Comparison of ENCODE assay signal across 13 mouse cellular contexts in genomic region chr4:32864867-32865242, GRCm38 (mm10).
DNase-seq lines count a peak whose midpoint lies in the region; ATAC-seq and TF ChIP-seq lines count a peak whose summit lies in the region.
"Had no signal": no experiment of that assay in that cellular context is flagged by ENCODE, and none has a peak within 500 bp of the region (broad histone marks: within the 10 kb centered on the region; RNA-seq: fewer than 3 reads in every experiment).

No protein-coding gene starts in this region.

- H3K4me3 ChIP-seq in forebrain, embryonic 10.5 days: 0 out of 2 replicates have a peak overlapping the region, but pooled peaks have one; percentile 24
- no peak overlapping the region for H3K4me3 ChIP-seq in forebrain, embryonic 11.5 days (ENCODE audit: low read depth, low read length)
- no peak overlapping the region for H3K4me3 ChIP-seq in neural tube, embryonic 11.5 days (ENCODE audit: low read depth, low read length)
- no peak overlapping the region for H3K4me3 ChIP-seq in midbrain, embryonic 10.5 days
- peak overlapping the region; percentile 48; the same call in 1 of the 2 replicates for H3K4me3 ChIP-seq in olfactory bulb, adult 2 months (ENCODE audit: insufficient read depth, low read depth, low read length)
- H3K4me3 ChIP-seq: heart, adult 2 months; megakaryocyte, embryonic 14.5 days had no signal

- peaks cover 49% of the 10 kb centered on the region for H3K4me1 ChIP-seq in forebrain, embryonic 10.5 days
- peaks cover 30% of the 10 kb centered on the region for H3K4me1 ChIP-seq in forebrain, embryonic 11.5 days (replicated peaks; ENCODE audit: control insufficient read depth, insufficient read depth, low read length)
- H3K4me1 ChIP-seq in neural tube, embryonic 11.5 days (ENCODE audit: control insufficient read depth, insufficient read depth, low read length): peaks cover 29% of the 10 kb centered on the region
- peaks cover 52% of the 10 kb centered on the region for H3K4me1 ChIP-seq in midbrain, embryonic 10.5 days
- peaks cover 36% of the 10 kb centered on the region for H3K4me1 ChIP-seq in olfactory bulb, adult 2 months (ENCODE audit: control insufficient read depth, insufficient read depth, low read length)

- DNase-seq in forebrain, embryonic 10.5 days (ENCODE audit: extremely low spot score, low spot score): no peak
- DNase-seq in forebrain, embryonic 11.5 days (ENCODE audit: low spot score): no peak
- no peak for DNase-seq in neural tube, embryonic 11.5 days (ENCODE audit: low spot score)
- no peak for DNase-seq in neural tube, embryonic 10.5 days (ENCODE audit: extremely low spot score, low spot score)
- DNase-seq in midbrain, embryonic 10.5 days (ENCODE audit: low spot score): no peak
- DNase-seq in gastrocnemius, postnatal 25 days: no peak
- no peak for DNase-seq in spleen, postnatal 14 days (ENCODE audit: low spot score in 2 of 2)
- DNase-seq: cerebellum, adult 11-12 months; heart, adult 2 months; lung, embryonic 14.5 days; spleen, adult 18-20 months had no signal

- WGBS in forebrain, embryonic 10.5 days: 93% methylated on average over 6 of the region's 6 CpGs
- WGBS in forebrain, embryonic 11.5 days: 92% methylated on average over 6 of the region's 6 CpGs
- WGBS in neural tube, embryonic 11.5 days: 89% methylated on average over 6 of the region's 6 CpGs
- 93% methylated on average over 6 of the region's 6 CpGs for WGBS in midbrain, embryonic 10.5 days
- WGBS in olfactory bulb, adult 2 months: 79% methylated on average over 6 of the region's 6 CpGs

- peaks cover 70% of the 10 kb centered on the region for H3K27me3 ChIP-seq in forebrain, embryonic 10.5 days (ENCODE audit: poor library complexity, severe bottlenecking)
- peaks cover 5% of the 10 kb centered on the region; the same call in 1 of the 2 replicates for H3K27me3 ChIP-seq in forebrain, embryonic 11.5 days (ENCODE audit: control insufficient read depth, insufficient read depth, low read length)
- no peaks in the 10 kb centered on the region for H3K27me3 ChIP-seq in neural tube, embryonic 11.5 days (ENCODE audit: control insufficient read depth, insufficient read depth, low read length)
- H3K27me3 ChIP-seq in midbrain, embryonic 10.5 days (ENCODE audit: low read depth, poor library complexity, severe bottlenecking): no peaks in the 10 kb centered on the region

- TF ChIP-seq CTCF in olfactory bulb, adult 2 months (IDR thresholded peaks at IDR 0.05; ENCODE audit: insufficient read depth, low read depth, low read length): no peak

- no peak for ATAC-seq in forebrain, embryonic 11.5 days (replicated peaks; ENCODE audit: low FRiP score)
- ATAC-seq in neural tube, embryonic 11.5 days (ENCODE audit: insufficient read depth, low FRiP score, low TSS enrichment): no peak

- no peak for TF ChIP-seq POLR2A in olfactory bulb, adult 2 months (IDR thresholded peaks at IDR 0.05; ENCODE audit: insufficient read depth, low read depth, low read length)

- no peaks in the 10 kb centered on the region for H3K9me3 ChIP-seq in forebrain, embryonic 10.5 days
- H3K9me3 ChIP-seq in forebrain, embryonic 11.5 days (ENCODE audit: control insufficient read depth, low read length): no peaks in the 10 kb centered on the region
- H3K9me3 ChIP-seq in neural tube, embryonic 11.5 days (ENCODE audit: control insufficient read depth, low read length): no peaks in the 10 kb centered on the region
- no peaks in the 10 kb centered on the region for H3K9me3 ChIP-seq in midbrain, embryonic 10.5 days (replicated peaks)
- H3K9me3 ChIP-seq: megakaryocyte, embryonic 14.5 days had no signal

- no peak overlapping the region for H3K27ac ChIP-seq in forebrain, embryonic 10.5 days
- H3K27ac ChIP-seq in forebrain, embryonic 11.5 days (ENCODE audit: low read depth, low read length): no peak overlapping the region
- no peak overlapping the region for H3K27ac ChIP-seq in neural tube, embryonic 11.5 days (ENCODE audit: low read depth, low read length)
- H3K27ac ChIP-seq in midbrain, embryonic 10.5 days (replicated peaks): peak overlapping the region; percentile 81
- peak overlapping the region; percentile 70 for H3K27ac ChIP-seq in olfactory bulb, adult 2 months (ENCODE audit: insufficient read depth, low read depth, low read length)
- H3K27ac ChIP-seq: heart, adult 2 months had no signal

- H3K9ac ChIP-seq in forebrain, embryonic 11.5 days (ENCODE audit: low read length): no peak overlapping the region
- H3K9ac ChIP-seq in neural tube, embryonic 11.5 days (ENCODE audit: low read length): peak overlapping the region; percentile 5
- H3K9ac ChIP-seq: lung, embryonic 14.5 days had no signal

- H3K36me3 ChIP-seq in forebrain, embryonic 10.5 days (replicated peaks): no peaks in the 10 kb centered on the region
- H3K36me3 ChIP-seq in forebrain, embryonic 11.5 days (ENCODE audit: control insufficient read depth, insufficient read depth, low read length): no peaks in the 10 kb centered on the region
- no peaks in the 10 kb centered on the region for H3K36me3 ChIP-seq in neural tube, embryonic 11.5 days (ENCODE audit: control insufficient read depth, insufficient read depth, low read length)
- no peaks in the 10 kb centered on the region for H3K36me3 ChIP-seq in midbrain, embryonic 10.5 days

- H3K4me2 ChIP-seq in forebrain, embryonic 11.5 days (ENCODE audit: low read depth, low read length, severe bottlenecking): no peak overlapping the region; the same call in 1 of the 2 replicates
- H3K4me2 ChIP-seq in neural tube, embryonic 11.5 days (ENCODE audit: low read depth): no peak overlapping the region
- H3K4me2 ChIP-seq: lung, embryonic 14.5 days had no signal

Comparison
In these comparisons a context has a peak if more than half of its experiments do, and no peak if none do; other contexts are left out.
1. H3K4me3 ChIP-seq: peak in forebrain, embryonic 10.5 days (single experiment) and olfactory bulb, adult 2 months (single experiment); none in forebrain, embryonic 11.5 days (single experiment), neural tube, embryonic 11.5 days (single experiment) and midbrain, embryonic 10.5 days (single experiment).
2. H3K27ac ChIP-seq: peak in midbrain, embryonic 10.5 days (single experiment) and olfactory bulb, adult 2 months (single experiment); none in forebrain, embryonic 10.5 days (single experiment), forebrain, embryonic 11.5 days (single experiment) and neural tube, embryonic 11.5 days (single experiment).